Mouse (Mus musculus) lung, embryonic 14.5 days (tissue): ENCODE results near the gene Cox7a2l. TPM values are rescaled to one million over a fixed set of nuclear protein-coding genes. Genes with fewer than 3 reads are reported as not detected.

Experiments
- ATAC-seq: fragments of 200-750 bp; cut with Nextera tagmentation; 2 replicates; pipeline ENCODE4 v1.8.0; 2017; ENCODE audit warnings: mild to moderate bottlenecking, moderate TSS enrichment, moderate library complexity; ENCODE audit not compliant: insufficient read depth
- DNase-seq: peaks from one replicate; pipeline ENCODE4 v3.0.0-alpha.2; 2015
- H3K27ac ChIP-seq: fragments of 300-500 bp; sonication (generic); 2 replicates; pipeline ENCODE4 v1.5.1; 2014; ENCODE audit warnings: low read depth, mild to moderate bottlenecking, moderate library complexity
- H3K27me3 ChIP-seq: fragments of 300-500 bp; sonication (generic); 2 replicates; pipeline ENCODE4 v1.6.1; 2014; ENCODE audit warnings: low read length, control low read depth; ENCODE audit not compliant: insufficient read depth
- H3K36me3 ChIP-seq: fragments of 300-500 bp; sonication (generic); 2 replicates; pipeline ENCODE4 v1.6.1; 2014; ENCODE audit warnings: control low read depth; ENCODE audit not compliant: insufficient read depth
- H3K4me1 ChIP-seq: fragments of 300-500 bp; sonication (generic); 2 replicates; pipeline ENCODE4 v1.6.1; 2014; ENCODE audit warnings: antibody characterized with exemption, control low read depth; ENCODE audit not compliant: insufficient read depth
- H3K4me2 ChIP-seq: fragments of 300-500 bp; sonication (generic); 2 replicates; pipeline ENCODE4 v1.6.1; 2014; ENCODE audit warnings: mild to moderate bottlenecking
- H3K4me3 ChIP-seq: fragments of 300-500 bp; sonication (generic); 2 replicates; pipeline ENCODE4 v1.5.1; 2014; ENCODE audit warnings: low read depth, low read length
- H3K9ac ChIP-seq: fragments of 300-500 bp; sonication (generic); 2 replicates; pipeline ENCODE4 v1.6.1; 2014
- H3K9me3 ChIP-seq: fragments of 300-500 bp; sonication (generic); 2 replicates; pipeline ENCODE4 v1.6.1; 2016; ENCODE audit warnings: low read depth, low read length, control low read depth
- CTCF ChIP-seq: IDR thresholded peaks from 2 replicates; pipeline ENCODE4 v1.5.1; 2016; ENCODE audit warnings: antibody characterized with exemption, low read depth
- WGBS: fragments of 180-500 bp; shearing (Covaris S2); extraction: QIAGEN DNeasy Blood & Tissue Kit; methylation state at CpG from one replicate; pipeline ENCODE4 v1.1.7; 2014; 5-methylcytosine and 5-hydroxymethylcytosine counted together
- polyA plus RNA-seq: library from polyadenylated mRNA; unstranded; fragments of >200 nt; fragmentation: Nextera tagmentation; extraction: Ambion mirVana; gene quantifications from 2 replicates; pipeline ENCODE4 v1.2.1, GENCODE M21; 2014

Gene Cox7a2l
- polyA plus RNA-seq, 1 experiment from 2014 or later, result 175 TPM

DNA sequence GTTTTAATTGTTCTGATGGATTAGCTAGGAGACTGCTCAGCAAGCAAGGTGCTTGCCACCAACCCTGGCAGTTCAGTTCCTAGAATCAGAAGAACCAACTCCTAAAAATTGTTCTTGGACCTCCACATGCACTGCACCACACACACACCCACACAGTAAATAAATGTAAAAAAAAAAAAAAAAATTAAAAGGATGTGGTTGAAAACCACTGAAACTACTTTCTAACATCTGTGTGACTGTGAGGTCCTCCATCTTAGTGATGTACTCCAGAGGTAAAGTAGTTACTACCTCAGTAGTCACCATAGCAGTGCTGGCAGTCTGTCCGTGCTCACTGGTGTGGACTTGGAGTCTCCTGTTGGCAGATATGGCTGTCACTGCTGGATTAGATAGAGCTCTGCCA lies 59.9 kb downstream of the Cox7a2l start:
- Histone ChIP-seq H3K4me1 (no peaks in the 10 kb centered on the region), H3K27me3 (no peaks in the 10 kb centered on the region), H3K4me2 (no peak overlapping the region), H3K36me3 (peaks cover 91% of the 10 kb centered on the region), H3K27ac (no peak overlapping the region), H3K9me3 (no peaks in the 10 kb centered on the region), H3K4me3 (no peak overlapping the region), H3K9ac (no peak overlapping the region)
- no peak for DNase-seq
- ATAC-seq, result no peak
- TF ChIP-seq CTCF, result no peak
- WGBS, result 91% methylated on average over 1 of the region's 1 CpGs

GRCm38 (mm10) chr17:83453587-83453986 lies 63.5 kb downstream of the Cox7a2l start:
- H3K4me3 ChIP-seq, result no peak overlapping the region
- no peaks in the 10 kb centered on the region for H3K27me3 ChIP-seq
- WGBS, result 80% methylated on average over 5 of the region's 5 CpGs
- H3K4me2 ChIP-seq, result no peak overlapping the region
- DNase-seq, result no peak
- H3K4me1 ChIP-seq, result no peaks in the 10 kb centered on the region
- H3K27ac ChIP-seq, result no peak overlapping the region
- H3K9ac ChIP-seq, result no peak overlapping the region
- no peaks in the 10 kb centered on the region for H3K9me3 ChIP-seq
- no peak for ATAC-seq
- peaks cover 92% of the 10 kb centered on the region for H3K36me3 ChIP-seq
- TF ChIP-seq CTCF, result no peak

DNA sequence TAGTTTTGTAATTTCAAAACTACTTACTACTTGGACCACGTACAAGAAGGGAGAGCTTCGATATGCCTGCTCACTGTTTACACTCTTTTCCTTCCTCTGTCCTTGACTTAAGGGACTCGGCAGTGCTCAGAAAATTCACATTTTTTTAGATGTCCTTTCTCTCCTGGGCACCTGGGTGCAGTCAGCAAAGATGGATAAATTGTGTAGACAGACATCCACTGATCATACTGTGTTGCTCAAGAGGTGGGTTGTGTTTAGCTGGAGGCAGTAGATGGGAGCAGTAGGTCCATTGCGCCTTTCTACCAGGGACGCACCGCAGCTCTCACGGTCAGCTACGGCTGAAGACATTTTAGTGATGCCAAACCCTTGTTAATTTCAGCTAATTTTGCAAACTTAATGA lies 64.7 kb downstream of the Cox7a2l start:
- TF ChIP-seq CTCF, result no peak
- Histone ChIP-seq H3K4me2 (no peak overlapping the region), H3K9ac (no peak overlapping the region), H3K4me1 (no peaks in the 10 kb centered on the region), H3K9me3 (no peaks in the 10 kb centered on the region), H3K4me3 (no peak overlapping the region), H3K36me3 (peaks cover 85% of the 10 kb centered on the region), H3K27ac (no peak overlapping the region), H3K27me3 (no peaks in the 10 kb centered on the region)
- 89% methylated on average over 8 of the region's 8 CpGs for WGBS
- ATAC-seq (no peak), DNase-seq (no peak)

Other genes starting within 250 kb of the Cox7a2l start
- gene Eml4, start 166.4 kb downstream of the Cox7a2l start, polyA plus RNA-seq, result 51.4 and 55.3 TPM in 2 replicates
- not detected in 2 replicates for gene Kcng3, start 114.6 kb upstream of the Cox7a2l start, polyA plus RNA-seq
- gene Mta3, start 188.8 kb upstream of the Cox7a2l start, polyA plus RNA-seq, result 39.9 and 41.0 TPM in 2 replicates